Mouse (Mus musculus) heart, postnatal 0 days (tissue): ENCODE data around the gene Ptpdc1. TPM values are rescaled to one million over a fixed set of nuclear protein-coding genes. Genes with fewer than 3 reads are reported as not detected.

Experiments used
- ATAC-seq: fragments of 200-750 bp; cut with Nextera tagmentation; 2 replicates; pipeline ENCODE4 v1.8.0; 2017; ENCODE audit warnings: low read depth, moderate number of reproducible peaks, moderate library complexity; ENCODE audit not compliant: insufficient read depth
- DNase-seq: peaks from one replicate; pipeline ENCODE4 v3.0.0-alpha.2; 2016; ENCODE audit warnings: low spot score
- H3K27ac ChIP-seq: fragments of 300-500 bp; sonication (generic); 2 replicates; pipeline ENCODE4 v1.5.1; 2014; ENCODE audit warnings: low read depth, mild to moderate bottlenecking
- H3K27me3 ChIP-seq: fragments of 300-500 bp; sonication (generic); 2 replicates; pipeline ENCODE4 v1.6.1; 2014; ENCODE audit warnings: low read length, mixed read lengths; ENCODE audit not compliant: control insufficient read depth, insufficient read depth
- H3K36me3 ChIP-seq: fragments of 300-500 bp; sonication (generic); replicated peaks from 2 replicates; pipeline ENCODE4 v1.6.1; 2014; ENCODE audit warnings: low read length, mixed read lengths; ENCODE audit not compliant: control insufficient read depth, insufficient read depth
- H3K4me1 ChIP-seq: fragments of 300-500 bp; sonication (generic); 2 replicates; pipeline ENCODE4 v1.6.1; 2014; ENCODE audit warnings: antibody characterized with exemption; ENCODE audit not compliant: control insufficient read depth, insufficient read depth
- H3K4me2 ChIP-seq: fragments of 300-500 bp; sonication (generic); 2 replicates; pipeline ENCODE4 v1.6.1; 2014; ENCODE audit warnings: low read depth, mild to moderate bottlenecking, low read length, moderate library complexity
- H3K4me3 ChIP-seq: fragments of 300-500 bp; sonication (generic); 2 replicates; pipeline ENCODE4 v1.5.1; 2014; ENCODE audit warnings: low read depth, low read length
- H3K9ac ChIP-seq: fragments of 300-500 bp; sonication (generic); replicated peaks from 2 replicates; pipeline ENCODE4 v1.6.1; 2014; ENCODE audit warnings: low read depth, low read length, mixed read lengths
- H3K9me3 ChIP-seq: fragments of 300-500 bp; sonication (generic); replicated peaks from 2 replicates; pipeline ENCODE4 v1.6.1; 2016; ENCODE audit warnings: low read length; ENCODE audit not compliant: control insufficient read depth
- CTCF ChIP-seq: IDR thresholded peaks from 2 replicates; pipeline ENCODE4 v1.5.1; 2016; ENCODE audit warnings: antibody characterized with exemption, control low read depth, low read depth
- EP300 ChIP-seq: IDR thresholded peaks from 2 replicates; pipeline ENCODE4 v1.6.1; 2016; ENCODE audit warnings: antibody characterized with exemption, low read depth
- WGBS: fragments of 180-500 bp; shearing (Covaris S2); extraction: QIAGEN DNeasy Blood & Tissue Kit; methylation state at CpG from one replicate; pipeline ENCODE4 v1.1.7; 2014; 5-methylcytosine and 5-hydroxymethylcytosine counted together
- polyA plus RNA-seq: library from polyadenylated mRNA; unstranded; fragments of >200 nt; fragmentation: Nextera tagmentation; extraction: Ambion mirVana; gene quantifications from 2 replicates; pipeline ENCODE4 v1.2.1, GENCODE M21; 2015
- total RNA-seq: library from RNA; depleted of rRNA; stranded (reverse); fragments of >200 nt; gene quantifications from 2 replicates; pipeline ENCODE4 v1.2.3, GENCODE M21; 2014; ENCODE audit warnings: low replicate concordance

The Ptpdc1 gene
- total and polyA plus RNA-seq, 2 experiments from 2014 or later, result 3.1 to 5.6 TPM

DNA sequence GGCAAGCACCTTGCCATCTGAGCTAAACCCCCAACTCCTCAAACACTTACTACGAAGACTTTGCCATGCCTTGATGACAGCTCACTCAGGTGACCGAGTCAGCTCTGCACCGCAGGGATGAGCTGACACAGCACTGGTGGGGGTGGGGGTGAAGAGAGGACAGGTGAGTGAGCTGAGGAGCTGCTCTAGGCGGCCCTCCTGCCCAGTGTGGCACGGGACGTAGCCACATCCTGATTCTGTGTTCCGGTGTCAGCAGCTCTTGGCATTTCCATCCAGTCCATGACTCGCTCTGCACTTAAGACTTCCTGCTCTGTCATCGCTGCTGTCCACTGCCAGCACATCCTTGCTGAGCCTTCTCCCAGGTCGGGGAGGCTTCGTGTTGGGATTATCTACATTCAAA lies 38.1 kb downstream of the Ptpdc1 start:
- ATAC-seq, result no peak
- H3K27me3 ChIP-seq, result no peaks in the 10 kb centered on the region
- WGBS, result 67% methylated on average over 11 of the region's 11 CpGs

GRCm38 (mm10) chr13:48586496-48586895 lies 39.0 kb downstream of the Ptpdc1 start:
- Histone ChIP-seq H3K9me3 (no peaks in the 10 kb centered on the region), H3K36me3 (peaks cover 7% of the 10 kb centered on the region), H3K9ac (no peak overlapping the region), H3K4me2 (no peak overlapping the region), H3K4me3 (no peak overlapping the region), H3K4me1 (no peaks in the 10 kb centered on the region), H3K27ac (no peak overlapping the region), H3K27me3 (no peaks in the 10 kb centered on the region)
- 84% methylated on average over 9 of the region's 9 CpGs for WGBS
- ATAC-seq (no peak), DNase-seq (no peak)
- no peak for TF ChIP-seq EP300
- TF ChIP-seq CTCF, result no peak

More for the DNA sequence above, 38.1 kb downstream of the Ptpdc1 start:
- peaks cover 7% of the 10 kb centered on the region for H3K36me3 ChIP-seq
- no peak for TF ChIP-seq EP300
- no peak for TF ChIP-seq CTCF
- no peak overlapping the region for H3K27ac ChIP-seq
- no peaks in the 10 kb centered on the region for H3K9me3 ChIP-seq
- H3K4me2 ChIP-seq, result no peak overlapping the region
- no peak for DNase-seq
- H3K4me1 ChIP-seq, result no peaks in the 10 kb centered on the region
- H3K9ac ChIP-seq, result no peak overlapping the region
- H3K4me3 ChIP-seq, result no peak overlapping the region

DNA sequence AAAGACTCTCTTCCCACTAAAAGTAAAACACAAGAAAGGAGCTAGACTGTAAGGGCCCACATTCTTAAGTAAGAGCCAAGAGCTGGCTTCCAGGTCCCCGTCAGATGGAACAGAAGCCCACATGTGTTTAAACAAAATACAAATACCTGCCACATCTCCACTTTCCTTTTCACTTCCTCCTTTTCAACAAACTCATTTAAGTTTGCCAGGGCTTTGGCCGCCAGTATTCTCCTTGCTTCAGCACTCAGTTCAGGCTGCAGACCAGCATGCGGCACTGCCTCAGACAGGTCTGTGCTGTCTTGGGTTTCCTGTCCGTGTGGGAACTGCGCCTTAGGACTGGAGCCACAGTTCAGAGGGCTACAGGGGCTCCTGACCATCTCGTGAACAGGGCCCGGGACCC lies 39.7 kb downstream of the Ptpdc1 start:
- Histone ChIP-seq H3K9ac (no peak overlapping the region), H3K4me2 (no peak overlapping the region), H3K27ac (no peak overlapping the region), H3K36me3 (peaks cover 7% of the 10 kb centered on the region), H3K27me3 (no peaks in the 10 kb centered on the region), H3K4me1 (no peaks in the 10 kb centered on the region), H3K4me3 (no peak overlapping the region), H3K9me3 (no peaks in the 10 kb centered on the region)
- TF ChIP-seq EP300 (no peak), CTCF (no peak)
- ATAC-seq (no peak), DNase-seq (no peak)
- 83% methylated on average over 7 of the region's 7 CpGs for WGBS

DNA sequence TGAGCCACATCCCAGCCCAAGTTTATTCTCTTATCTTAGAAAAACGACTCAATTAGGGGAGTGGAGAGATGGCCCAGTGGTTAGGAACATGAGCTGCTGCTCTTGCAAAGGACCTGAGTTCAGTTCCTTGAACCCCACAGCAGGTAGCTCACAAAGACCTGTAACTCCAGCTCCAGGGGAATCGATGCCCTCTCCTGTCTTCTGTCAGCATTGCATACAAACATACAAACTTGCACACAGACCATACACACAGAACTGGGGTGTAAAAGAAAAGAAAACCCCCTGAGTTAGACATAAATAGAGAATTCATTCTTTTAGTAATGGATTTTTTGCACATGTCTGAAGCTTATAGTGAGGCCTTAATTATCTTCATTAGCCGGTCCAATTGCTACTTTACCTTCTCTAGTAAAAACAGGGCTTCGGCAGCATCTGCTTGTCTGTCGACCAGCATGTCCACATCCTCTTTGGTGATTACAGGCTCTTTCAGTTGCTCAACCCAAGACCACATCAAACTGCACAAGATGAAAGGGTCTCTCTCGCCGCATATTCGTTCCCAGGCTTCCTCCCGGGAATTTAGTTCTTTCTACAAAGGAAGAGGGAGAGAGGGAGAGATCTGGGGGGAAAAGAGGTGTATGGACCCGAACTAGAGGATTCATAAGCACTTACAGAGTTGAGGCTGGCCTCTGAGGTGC lies 42.6 kb downstream of the Ptpdc1 start:
- ATAC-seq (no peak), DNase-seq (no peak)
- 69% methylated on average over 10 of the region's 10 CpGs for WGBS
- H3K4me1 ChIP-seq, result 0 out of 2 replicates have a peak, but pooled peaks cover 3% of the 10 kb centered on the region
- no peak overlapping the region for H3K9ac ChIP-seq
- no peaks in the 10 kb centered on the region; the same call in none of the 2 replicates for H3K36me3 ChIP-seq
- TF ChIP-seq EP300, result no peak
- TF ChIP-seq CTCF, result no peak
- no peak overlapping the region for H3K27ac ChIP-seq
- no peaks in the 10 kb centered on the region for H3K27me3 ChIP-seq
- H3K4me3 ChIP-seq, result no peak overlapping the region
- no peak overlapping the region for H3K4me2 ChIP-seq
- no peaks in the 10 kb centered on the region for H3K9me3 ChIP-seq

DNA sequence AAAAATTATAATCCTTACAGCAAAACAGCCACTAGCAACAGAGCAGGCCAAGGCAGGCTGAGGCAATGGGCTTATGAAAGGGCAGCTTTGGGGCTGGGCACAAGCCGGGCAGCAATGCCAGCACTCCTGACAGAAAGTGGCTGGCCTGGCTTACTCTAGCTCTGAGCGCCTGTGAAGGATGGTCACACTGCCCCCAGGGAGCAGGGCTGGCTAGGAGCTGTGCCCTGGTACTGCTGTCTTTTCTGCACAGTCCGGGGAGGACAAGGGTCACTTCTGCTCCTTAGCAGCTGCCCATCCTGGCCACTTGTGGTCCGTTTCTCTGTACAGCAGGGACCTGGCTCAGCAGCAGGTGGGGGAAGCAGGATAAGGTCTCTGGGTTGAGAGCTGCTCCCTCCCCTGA lies 46.8 kb downstream of the Ptpdc1 start:
- no peak overlapping the region for H3K4me2 ChIP-seq
- 72% methylated on average over 4 of the region's 4 CpGs for WGBS
- no peak overlapping the region for H3K9ac ChIP-seq
- H3K27ac ChIP-seq, result no peak overlapping the region
- no peak for TF ChIP-seq EP300
- no peak for TF ChIP-seq CTCF
- H3K27me3 ChIP-seq, result no peaks in the 10 kb centered on the region
- no peaks in the 10 kb centered on the region; the same call in 1 of the 2 replicates for H3K36me3 ChIP-seq
- H3K4me3 ChIP-seq, result no peak overlapping the region
- no peak for ATAC-seq
- H3K4me1 ChIP-seq, result peaks cover 12% of the 10 kb centered on the region; the same call in 1 of the 2 replicates
- H3K9me3 ChIP-seq, result no peaks in the 10 kb centered on the region
- DNase-seq, result no peak
